Mouse (Mus musculus): ENCODE measurements around the gene Creb5.

Creb5 gene

DNA sequence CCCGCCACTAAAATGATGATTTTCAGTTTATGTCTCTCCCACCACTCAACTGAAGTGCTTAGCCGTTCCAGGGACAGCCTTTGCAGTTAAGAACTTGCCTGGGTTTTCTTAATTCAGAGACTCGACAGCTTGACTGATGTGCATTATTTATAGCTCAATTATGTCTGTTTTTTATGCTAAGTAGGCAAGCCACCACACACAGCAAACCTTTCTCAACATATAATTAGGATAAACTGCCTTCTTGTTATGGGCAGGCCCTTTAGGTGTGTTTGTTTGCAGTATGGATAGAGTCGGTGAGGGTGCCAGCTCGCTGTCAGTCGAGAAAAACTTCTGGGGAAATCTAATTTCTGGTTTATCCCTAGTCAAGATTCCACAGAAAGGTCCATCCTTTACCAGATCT is 409.4 kb downstream of the Creb5 start:
- no peak for DNase-seq (ENCODE audit: low spot score in 2 of 2)

DNA sequence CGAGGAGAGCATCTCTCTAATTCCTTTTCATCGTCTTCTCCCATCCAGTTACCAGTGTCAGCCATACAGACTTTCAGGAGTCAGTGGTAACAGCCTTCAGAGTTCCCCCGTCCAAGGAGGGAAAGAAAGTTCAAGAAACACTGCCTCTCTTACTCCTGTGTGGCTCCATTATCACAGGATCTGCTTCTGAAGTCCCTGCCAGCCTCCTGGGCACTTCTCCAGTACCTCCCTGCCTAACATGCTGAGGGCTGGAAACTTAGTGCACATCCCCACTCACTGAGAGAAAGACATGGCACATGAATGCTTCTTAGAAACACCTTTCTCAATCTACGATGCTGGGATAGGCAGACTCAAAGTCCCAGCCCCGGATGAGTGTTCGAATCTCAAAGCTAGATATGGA is 409.9 kb downstream of the Creb5 start:
- no peak for DNase-seq (ENCODE audit: low spot score in 2 of 2)

DNA sequence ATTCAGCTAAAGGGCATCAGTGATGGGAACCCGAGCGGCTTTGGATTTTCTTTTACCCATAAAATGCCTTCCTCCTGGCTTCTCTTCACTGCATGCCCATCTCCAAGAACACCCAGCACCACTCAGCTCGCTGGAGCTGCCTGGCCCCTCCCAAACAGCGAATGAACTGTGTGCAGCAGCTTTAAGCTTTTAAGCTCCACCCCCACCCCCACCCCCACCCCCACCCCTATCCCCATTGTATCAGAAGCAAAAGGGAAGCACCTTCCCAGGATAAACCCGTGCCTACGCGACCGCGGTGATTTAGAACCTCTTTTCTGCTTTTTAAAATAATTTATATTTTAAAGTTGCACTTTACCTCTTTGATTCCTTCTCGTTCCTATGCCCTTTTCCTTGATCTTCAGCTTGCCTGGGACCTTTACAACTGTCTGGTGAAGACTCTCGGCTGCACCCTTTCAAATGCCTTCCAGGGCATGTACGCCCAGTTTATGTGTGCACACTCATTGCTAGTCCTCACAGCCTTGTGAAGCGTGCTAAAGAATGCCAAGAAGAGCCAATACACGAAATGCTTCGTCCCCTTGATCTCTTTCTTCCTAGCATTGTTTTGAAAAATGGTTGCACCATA is 411.2 kb downstream of the Creb5 start:
- DNase-seq (ENCODE audit: low spot score in 2 of 2) = no peak

DNA sequence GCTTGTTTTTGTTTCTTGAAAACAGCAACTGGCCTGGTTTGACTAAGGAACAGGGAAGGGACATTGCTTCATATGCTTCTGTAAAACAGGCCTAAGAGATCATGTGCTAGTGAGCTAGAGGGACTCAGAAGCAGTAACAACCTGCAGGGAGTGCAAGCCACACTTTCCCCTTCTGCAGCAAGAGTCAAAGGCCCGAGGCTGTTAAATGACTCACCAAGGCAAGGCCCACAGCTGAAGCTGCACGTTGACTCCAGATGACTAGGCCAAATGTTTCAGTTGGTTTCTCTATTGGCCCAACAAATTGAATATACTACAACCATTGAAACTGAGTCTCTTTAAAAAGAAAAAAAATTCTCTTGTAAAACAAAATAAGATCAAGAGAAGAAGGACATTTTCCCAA is 417.4 kb downstream of the Creb5 start:
- no peak for DNase-seq (ENCODE audit: low spot score in 2 of 2)

DNA sequence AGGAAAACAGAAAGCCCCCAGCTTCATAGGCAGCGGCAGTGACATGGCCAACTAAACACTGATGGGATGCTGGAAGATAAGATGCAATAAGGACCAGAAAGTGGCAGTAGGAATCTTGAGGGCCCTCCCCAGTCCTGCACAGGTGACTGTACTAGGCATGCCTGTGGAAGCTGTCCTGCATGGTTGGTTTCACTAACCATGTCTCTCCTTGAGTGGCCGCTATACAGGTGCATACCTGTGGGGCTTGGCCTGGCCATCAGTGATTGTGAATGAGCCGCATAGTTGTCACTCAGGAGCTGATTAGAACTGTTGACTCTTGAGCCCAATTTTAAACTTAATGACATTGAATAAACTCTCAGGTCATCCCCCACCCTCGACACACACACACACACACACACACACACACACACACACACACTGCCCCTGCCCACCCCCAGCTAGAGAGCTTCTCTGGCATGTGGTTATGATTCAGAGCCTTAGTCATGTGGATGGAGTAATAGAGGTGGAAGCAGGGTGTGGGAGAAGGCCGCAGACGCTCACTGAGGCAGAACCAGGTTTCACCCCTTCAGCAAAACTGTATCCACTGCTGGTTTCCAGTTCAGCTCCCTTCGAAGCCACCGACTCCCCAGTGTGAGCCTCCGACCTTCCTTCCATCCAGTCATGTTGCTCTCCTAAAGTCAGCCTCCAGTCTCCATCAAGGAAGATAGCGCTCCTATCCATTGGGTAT is 419.7 kb downstream of the Creb5 start:
- DNase-seq (ENCODE audit: low spot score in 2 of 2) = no peak

DNA sequence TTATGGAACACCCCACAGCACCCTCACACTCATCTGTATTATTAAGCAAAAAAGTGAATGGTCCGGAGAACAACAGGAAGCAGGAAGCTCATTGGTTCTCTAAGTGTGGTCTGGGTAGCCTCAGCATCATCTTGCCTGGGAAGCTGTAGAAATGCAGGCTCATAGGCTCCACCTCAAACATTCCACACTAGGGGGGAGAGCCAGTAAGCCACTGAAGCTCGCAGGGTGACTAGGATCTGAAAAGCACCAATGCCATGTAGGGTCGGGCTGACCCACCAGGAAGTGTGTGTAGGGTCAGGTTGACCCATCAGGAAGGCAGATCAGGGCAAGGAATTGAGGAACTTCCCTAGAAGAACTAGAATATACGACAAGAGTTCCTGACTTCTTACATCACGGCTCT is 420.7 kb downstream of the Creb5 start:
- DNase-seq (ENCODE audit: low spot score in 2 of 2) = no peak

DNA sequence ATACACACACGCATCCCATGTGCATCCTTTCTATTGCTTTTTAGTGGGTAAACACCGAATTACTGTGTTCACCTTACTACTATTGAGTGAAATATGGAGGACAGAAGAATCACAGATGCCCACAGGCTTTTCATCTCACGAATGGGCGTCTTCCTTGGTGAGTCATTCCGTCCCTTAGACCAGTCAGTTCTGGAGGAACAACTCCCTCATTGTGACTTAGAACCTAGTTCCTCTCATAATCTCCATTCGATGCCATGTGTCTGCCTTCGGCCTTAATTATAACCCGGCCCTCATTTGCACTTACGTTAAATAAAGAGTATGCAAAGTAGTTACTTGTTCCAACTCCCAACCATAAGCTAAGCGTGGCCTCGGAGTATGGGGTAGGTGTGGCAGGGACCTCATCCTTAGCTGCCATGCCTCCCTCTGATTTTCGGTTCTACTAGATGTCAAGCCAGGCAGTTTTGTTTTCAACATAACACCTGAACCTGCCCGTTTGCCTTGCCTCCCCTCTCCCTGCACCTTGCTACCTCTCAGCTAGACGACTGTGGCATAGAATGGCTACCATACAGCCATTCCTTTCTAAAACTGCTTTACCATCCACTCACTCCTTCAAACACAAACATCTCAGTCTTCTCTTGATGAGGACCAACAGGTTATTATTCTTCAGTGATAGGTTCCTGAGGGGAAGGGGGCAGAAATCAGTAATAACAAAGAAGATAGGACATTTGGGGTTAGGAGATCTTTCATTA is 422.8 kb downstream of the Creb5 start:
- no peak for DNase-seq (ENCODE audit: low spot score in 2 of 2)

DNA sequence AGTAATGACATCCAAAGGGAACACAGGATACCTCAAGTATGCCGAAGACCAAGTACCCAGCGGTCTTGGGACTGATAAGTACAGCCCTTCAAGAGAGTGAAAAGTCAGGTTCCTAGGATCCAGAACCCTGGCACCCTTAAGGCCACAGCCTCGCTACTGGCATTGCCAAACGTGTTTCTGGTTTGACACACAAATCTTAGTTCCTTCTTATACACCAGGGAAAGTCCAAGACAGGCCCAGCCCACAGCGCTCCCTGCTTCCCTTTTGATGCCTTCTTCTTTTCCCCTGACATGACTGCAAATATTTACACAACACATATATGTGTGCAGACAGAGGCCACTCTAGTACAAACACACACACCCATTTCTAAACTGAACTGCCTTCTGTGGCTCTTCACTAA is 423.5 kb downstream of the Creb5 start:
- no peak for DNase-seq (ENCODE audit: low spot score in 2 of 2)

DNA sequence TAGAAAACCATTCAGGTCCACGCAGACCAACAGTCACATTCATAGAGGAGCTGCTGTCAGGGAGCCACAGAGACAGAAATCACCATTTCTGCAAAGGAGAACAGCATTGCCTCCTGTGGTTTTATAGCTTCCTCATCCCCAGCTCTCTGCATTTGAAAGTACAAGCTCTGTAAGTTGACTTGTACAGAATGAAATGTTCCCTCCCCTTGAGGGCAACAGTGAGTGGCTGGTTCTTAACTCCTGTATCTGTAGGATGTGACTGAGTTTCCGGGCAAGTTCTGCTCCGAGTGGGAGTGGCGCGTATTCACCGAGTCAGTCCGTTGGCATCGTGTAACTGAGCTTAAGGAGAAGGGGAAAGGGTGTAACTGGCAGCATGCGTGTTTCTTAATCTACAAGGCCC is 426.1 kb downstream of the Creb5 start:
- DNase-seq (ENCODE audit: low spot score in 2 of 2) = no peak

DNA sequence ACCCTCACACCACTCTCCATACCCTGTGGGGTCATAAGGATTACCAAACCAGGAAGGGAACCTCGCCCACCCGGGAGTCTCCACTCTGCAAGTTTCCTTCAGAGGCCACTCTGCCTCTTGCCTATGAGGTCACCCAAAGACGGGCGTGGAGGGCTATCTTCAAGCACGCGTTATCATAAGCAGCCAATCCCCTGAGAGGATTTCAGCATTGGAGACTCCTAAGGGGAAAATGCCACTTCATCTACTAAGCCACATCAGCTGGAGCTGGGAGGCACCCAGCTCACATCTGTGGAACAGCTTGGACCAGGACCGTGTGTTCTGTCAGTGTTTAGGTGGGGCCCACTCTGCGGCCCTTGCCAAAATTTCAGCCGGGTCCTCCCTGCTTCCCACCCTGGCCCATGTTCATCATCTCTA is 427.8 kb downstream of the Creb5 start:
- no peak for DNase-seq (ENCODE audit: low spot score in 2 of 2)

DNA sequence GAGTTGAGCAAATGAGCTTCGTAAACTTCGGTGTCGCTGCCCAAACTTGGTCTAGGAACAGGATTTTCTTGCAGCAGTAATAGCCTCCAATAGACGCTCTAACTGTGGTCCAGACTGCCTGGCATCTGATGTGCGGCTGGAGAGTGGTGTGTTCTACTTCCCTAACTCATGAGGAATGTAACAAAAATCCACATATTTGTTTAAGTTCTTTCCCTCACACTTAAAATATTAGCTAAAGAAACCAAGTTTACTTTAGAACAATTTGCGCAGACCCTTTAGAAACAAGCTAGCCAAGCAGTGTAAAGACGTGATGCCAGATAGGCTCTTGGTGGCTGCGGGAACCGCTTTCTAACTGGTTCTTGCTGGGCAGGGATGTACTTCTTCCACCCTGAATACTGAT is 428.9 kb downstream of the Creb5 start:
- no peak for DNase-seq (ENCODE audit: low spot score in 2 of 2)

DNA sequence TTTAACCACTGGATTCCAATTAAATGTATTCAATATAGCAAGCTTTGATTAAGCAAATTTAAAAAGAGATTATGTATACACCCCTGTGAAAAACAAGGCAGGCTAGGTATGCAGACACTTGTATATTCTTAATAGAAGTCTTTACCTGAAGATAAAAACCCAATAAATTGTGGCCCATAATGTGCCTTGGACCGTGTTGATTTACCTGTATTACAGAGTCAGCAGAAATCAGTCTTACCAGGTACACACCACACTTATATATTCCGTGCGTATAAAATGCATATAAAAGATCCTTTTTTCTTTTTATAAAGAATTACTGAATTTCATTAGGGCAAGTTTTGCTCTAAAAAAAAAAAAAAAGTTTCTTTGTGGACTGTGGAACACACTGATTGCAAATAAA is 432.9 kb downstream of the Creb5 start:
- DNase-seq (ENCODE audit: low spot score in 2 of 2) = no peak

DNA sequence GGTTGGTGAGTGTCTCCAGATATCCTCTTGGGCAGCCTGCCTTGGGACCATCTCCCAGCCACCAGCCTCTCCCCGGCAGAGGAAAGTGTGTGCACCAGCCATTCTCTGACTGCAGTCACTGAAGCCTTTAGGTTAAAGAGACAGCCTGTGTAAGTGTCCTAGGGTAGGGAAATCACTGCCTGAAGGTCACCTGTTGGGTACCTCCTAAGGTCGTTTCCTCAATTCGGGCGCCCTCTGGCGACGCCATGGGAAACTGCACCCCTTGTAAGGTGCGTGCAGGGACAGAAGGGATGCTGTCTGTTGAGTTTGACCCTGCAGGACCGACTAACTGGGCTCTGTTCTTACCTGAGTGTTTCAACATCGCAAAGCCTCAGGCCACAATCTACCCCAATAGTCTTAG is 434.5 kb downstream of the Creb5 start:
- DNase-seq (ENCODE audit: low spot score in 2 of 2) = peak; percentile 13 to 59

DNA sequence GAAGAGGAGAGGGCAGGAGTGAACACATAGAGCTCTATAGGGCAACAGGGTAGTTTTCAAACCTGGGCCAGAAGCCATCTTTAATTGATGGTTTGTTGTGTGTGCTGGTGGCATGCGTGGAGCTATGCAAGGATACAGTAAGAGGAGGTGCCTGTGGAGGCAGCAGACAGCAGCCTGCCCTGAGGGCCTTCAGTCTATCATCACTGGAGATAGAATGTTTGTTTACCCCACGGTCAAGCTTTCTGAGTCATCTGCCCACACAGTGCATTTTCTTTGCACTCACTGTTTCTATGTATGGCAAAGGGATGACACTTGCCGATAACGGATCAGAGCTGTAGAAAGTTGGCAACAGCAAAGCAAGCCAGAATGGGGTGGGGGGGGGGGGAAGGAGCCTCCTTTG is 435.6 kb downstream of the Creb5 start:
- no peak for DNase-seq (ENCODE audit: low spot score in 2 of 2)

DNA sequence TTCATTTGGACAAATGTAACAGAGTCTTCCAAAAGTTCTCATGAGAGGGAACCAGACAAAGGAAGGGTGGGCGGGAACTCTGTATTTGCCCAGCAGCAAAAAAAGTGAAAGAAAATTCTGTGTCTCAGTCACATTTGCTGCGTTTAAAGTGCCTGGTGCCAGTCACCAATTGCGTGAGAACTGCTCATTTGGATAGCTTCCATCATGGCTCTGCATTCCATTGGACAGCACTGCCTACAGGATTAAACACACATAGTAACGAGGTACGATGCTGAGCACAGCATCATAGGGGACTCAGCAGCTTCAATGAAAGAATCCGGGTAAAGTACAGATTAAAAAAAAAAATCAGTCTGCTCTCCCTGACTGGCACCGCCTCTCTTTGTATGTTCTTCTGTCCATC is 443.4 kb downstream of the Creb5 start:
- DNase-seq (ENCODE audit: low spot score in 2 of 2) = no peak

DNA sequence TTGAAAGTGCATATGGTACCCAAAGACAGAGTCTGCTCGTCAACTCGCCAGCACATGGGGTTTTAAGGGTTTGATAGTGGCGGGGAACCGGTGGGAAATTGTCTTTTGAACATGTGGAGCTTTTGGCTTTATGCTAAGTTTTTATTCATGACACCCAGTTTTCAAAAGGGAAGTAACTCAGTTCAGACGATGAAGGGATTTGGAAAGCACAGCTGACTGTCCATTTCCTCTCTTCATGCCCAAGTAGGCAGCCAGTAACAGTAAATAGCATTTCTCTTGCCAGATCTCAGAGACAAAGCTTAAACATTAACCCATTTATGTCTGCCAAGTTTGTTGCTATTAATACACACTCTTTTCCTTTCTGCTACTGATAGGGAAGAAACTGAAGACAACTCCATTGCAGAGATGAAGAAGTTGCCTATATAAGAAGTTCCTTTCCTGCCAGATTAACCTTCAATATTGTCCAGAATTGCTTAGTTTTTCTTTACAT is 444.0 kb downstream of the Creb5 start:
- DNase-seq (ENCODE audit: low spot score in 2 of 2) = no peak

DNA sequence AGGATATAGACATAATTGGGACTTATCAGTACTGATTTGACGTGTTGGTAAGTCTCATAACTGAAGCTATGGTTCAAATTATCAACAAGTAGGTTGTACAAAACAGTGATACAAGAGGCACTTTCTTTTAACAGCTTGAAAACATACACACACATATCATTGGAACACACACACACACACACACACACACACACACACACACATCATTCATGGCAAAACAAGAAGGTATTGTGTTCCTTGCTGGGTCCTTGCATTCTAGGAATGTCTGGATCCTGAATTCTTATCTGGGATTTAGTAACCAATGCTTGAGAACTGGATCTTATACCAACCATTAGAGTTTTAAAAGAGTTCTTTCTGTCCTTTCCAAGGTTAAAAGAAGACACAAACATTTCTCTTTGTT is 446.5 kb downstream of the Creb5 start:
- DNase-seq (ENCODE audit: low spot score in 2 of 2) = no peak

DNA sequence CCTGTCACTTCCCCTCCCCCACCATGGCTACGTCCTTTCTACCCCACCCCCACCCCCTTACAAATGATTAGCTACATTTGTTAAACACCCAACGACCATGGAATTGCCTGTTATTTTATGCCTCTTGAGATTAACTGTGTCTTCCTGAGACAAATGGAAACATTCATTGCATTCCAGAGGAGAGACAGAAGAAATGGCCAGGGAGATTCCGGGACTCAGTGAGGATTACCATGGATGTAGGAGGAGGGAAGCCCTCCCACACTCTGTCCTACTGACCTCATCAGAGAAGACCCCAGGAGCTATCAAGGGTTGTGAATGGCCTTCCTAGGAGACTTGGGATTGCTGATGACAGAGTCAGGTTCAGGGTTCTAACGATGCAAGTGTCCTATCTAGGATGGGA is 446.9 kb downstream of the Creb5 start:
- no peak for DNase-seq (ENCODE audit: low spot score in 2 of 2)

DNA sequence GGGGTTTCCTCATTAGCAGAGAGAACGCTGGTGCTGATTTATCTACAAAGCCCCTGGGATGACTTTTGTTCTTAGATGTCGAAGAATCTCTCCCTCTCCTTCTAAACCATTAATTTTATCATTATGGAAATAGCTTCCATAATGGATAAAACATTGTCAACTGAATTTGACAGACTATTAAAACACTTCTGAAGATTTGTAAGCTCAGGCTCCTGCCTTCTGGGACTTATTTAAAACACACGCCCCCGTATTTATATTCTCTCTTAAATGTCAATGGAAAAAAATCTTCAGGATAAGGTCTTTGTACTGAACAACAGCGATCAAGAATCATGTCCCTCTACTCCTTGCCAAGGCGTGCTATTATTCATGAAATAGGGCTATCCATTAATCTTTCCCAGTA is 448.6 kb downstream of the Creb5 start:
- DNase-seq (ENCODE audit: low spot score in 2 of 2) = no peak

DNA sequence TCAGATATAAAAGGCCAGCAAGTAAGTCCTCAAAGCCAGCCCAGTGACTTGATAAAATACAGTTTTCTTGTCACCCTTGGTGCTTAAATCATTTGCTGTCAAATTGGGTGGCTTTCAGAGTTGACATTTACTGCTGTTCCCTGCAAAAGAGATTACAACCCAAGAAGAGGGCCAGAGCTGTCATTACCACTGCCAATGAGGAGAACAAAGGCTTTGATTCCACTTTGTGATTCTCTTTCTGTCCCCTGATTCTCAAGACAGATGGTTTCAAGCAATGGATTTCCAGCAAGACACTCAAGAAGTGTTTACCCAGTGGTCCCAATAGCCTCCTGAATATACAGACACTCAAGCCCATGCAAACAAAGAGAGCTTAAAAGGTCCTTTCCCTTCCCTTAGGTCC is 451.1 kb downstream of the Creb5 start:
- DNase-seq (ENCODE audit: low spot score in 2 of 2) = no peak

DNA sequence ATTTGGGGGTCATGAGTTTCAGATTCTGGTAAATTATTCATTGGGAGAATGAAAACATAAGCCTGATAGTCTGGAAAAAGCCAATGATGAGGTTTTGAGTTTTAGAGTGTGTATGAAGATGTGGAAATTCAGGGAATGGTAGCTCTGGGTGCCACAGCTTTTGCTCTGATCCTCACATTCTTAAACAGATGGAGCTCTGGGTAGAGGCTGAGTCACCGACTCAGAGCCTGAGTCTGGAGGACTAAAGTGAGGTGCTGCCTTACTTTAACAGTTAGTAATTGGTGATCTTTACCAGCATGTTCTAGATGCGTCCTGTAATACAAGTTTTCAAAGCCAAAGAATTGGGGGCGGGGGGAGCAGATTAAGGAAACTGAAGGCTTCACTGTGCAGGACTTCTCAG is 454.2 kb downstream of the Creb5 start:
- DNase-seq (ENCODE audit: low spot score in 2 of 2) = no peak

Data from thymus, postnatal 10 days (tissue).